Mouse (Mus musculus) liver, postnatal 0 days (tissue): ENCODE measurements around the gene Ripply3. TPM values are rescaled to one million over a fixed set of nuclear protein-coding genes. Genes with fewer than 3 reads are reported as not detected.

Experiments
- ATAC-seq: fragments of 200-750 bp; cut with Nextera tagmentation; 2 replicates; pipeline ENCODE4 v1.8.0; 2017; ENCODE audit warnings: mild to moderate bottlenecking, moderate library complexity
- DNase-seq: peaks from one replicate; pipeline ENCODE4 v3.0.0-alpha.2; 2016
- H3K27ac ChIP-seq: fragments of 300-500 bp; sonication (generic); 2 replicates; pipeline ENCODE4 v1.5.1; 2014; ENCODE audit warnings: antibody characterized with exemption, moderate library complexity, mild to moderate bottlenecking, low read depth
- H3K27me3 ChIP-seq: fragments of 300-500 bp; sonication (generic); 2 replicates; pipeline ENCODE4 v1.6.1; 2014; ENCODE audit warnings: low read length, control low read depth, mixed read lengths; ENCODE audit not compliant: insufficient read depth
- H3K36me3 ChIP-seq: fragments of 300-500 bp; sonication (generic); replicated peaks from 2 replicates; pipeline ENCODE4 v1.6.1; 2014; ENCODE audit warnings: mild to moderate bottlenecking, control low read depth, low read length, moderate library complexity, mixed read lengths; ENCODE audit not compliant: insufficient read depth
- H3K4me1 ChIP-seq: fragments of 300-500 bp; sonication (generic); 2 replicates; pipeline ENCODE4 v1.6.1; 2014; ENCODE audit warnings: antibody characterized with exemption, mild to moderate bottlenecking, control low read depth; ENCODE audit not compliant: insufficient read depth
- H3K4me2 ChIP-seq: fragments of 300-500 bp; sonication (generic); 2 replicates; pipeline ENCODE4 v1.6.1; 2014; ENCODE audit warnings: low read depth, mild to moderate bottlenecking, low read length, moderate library complexity, mixed read lengths
- H3K4me3 ChIP-seq: fragments of 300-500 bp; sonication (generic); 2 replicates; pipeline ENCODE4 v1.5.1; 2014; ENCODE audit warnings: low read depth, low read length
- H3K9ac ChIP-seq: fragments of 300-500 bp; sonication (generic); replicated peaks from 2 replicates; pipeline ENCODE4 v1.6.1; 2014; ENCODE audit warnings: mild to moderate bottlenecking, moderate library complexity
- H3K9me3 ChIP-seq: fragments of 300-500 bp; sonication (generic); 2 replicates; pipeline ENCODE4 v1.6.1; 2016; ENCODE audit warnings: mild to moderate bottlenecking, control low read depth, low read length, mixed read lengths
- CTCF ChIP-seq: sonication (generic); IDR thresholded peaks from 2 replicates; pipeline ENCODE4 v1.5.1; 2016; ENCODE audit warnings: antibody characterized with exemption, low read depth
- EP300 ChIP-seq: IDR thresholded peaks from 2 replicates; pipeline ENCODE4 v1.6.1; 2016; ENCODE audit warnings: antibody characterized with exemption, low read depth, mild to moderate bottlenecking
- WGBS: fragments of 180-500 bp; shearing (Covaris S2); extraction: QIAGEN DNeasy Blood & Tissue Kit; methylation state at CpG from one replicate; pipeline ENCODE4 v1.1.7; 2014; ENCODE audit not compliant: insufficient replicate concordance; 5-methylcytosine and 5-hydroxymethylcytosine counted together
- polyA plus RNA-seq: library from polyadenylated mRNA; unstranded; fragments of >200 nt; fragmentation: Nextera tagmentation; extraction: Ambion mirVana; gene quantifications from 2 replicates; pipeline ENCODE4 v1.2.1, GENCODE M21; 2015

Ripply3 gene
- polyA plus RNA-seq, 1 experiment from 2014 or later = 1.4 TPM

- no peak overlapping the region for H3K4me3 ChIP-seq
- no peaks in the 10 kb centered on the region for H3K36me3 ChIP-seq
- DNase-seq (no peak), ATAC-seq (no peak)
- TF ChIP-seq CTCF (no peak), EP300 (no peak)
- H3K9me3 ChIP-seq = no peaks in the 10 kb centered on the region
- H3K4me2 ChIP-seq = no peak overlapping the region
- no peak overlapping the region for H3K9ac ChIP-seq
- H3K27ac ChIP-seq = no peak overlapping the region
- H3K4me1 ChIP-seq = peaks cover 8% of the 10 kb centered on the region; the same call in 1 of the 2 replicates
- WGBS = 51% methylated on average over 5 of the region's 5 CpGs
- peaks cover 21% of the 10 kb centered on the region; the same call in 1 of the 2 replicates for H3K27me3 ChIP-seq
Measured at GRCm38 (mm10) chr16:94323681-94324080, 4.5 kb upstream of the Ripply3 start.

- no peak for ATAC-seq
- H3K4me1 ChIP-seq = peaks cover 15% of the 10 kb centered on the region; the same call in 1 of the 2 replicates
- H3K36me3 ChIP-seq = no peaks in the 10 kb centered on the region
- 68% methylated on average over 3 of the region's 3 CpGs for WGBS
- no peak overlapping the region for H3K4me2 ChIP-seq
- no peak overlapping the region for H3K9ac ChIP-seq
- H3K9me3 ChIP-seq = no peaks in the 10 kb centered on the region
- no peak for DNase-seq
- H3K27me3 ChIP-seq = peaks cover 24% of the 10 kb centered on the region; the same call in 1 of the 2 replicates
- no peak overlapping the region for H3K27ac ChIP-seq
- no peak overlapping the region for H3K4me3 ChIP-seq
- TF ChIP-seq EP300 (no peak; the same call in 1 of the 2 replicates), CTCF (no peak)
Measured at GRCm38 (mm10) chr16:94326008-94326407, 2.2 kb upstream of the Ripply3 start.

GRCm38 (mm10) chr16:94328881-94329867 is 954 bp downstream of the Ripply3 start:
- no peak for TF ChIP-seq EP300
- no peak for TF ChIP-seq CTCF
- peak overlapping the region; percentile 95 for H3K4me2 ChIP-seq
- 16% methylated on average over 25 of the region's 25 CpGs for WGBS
- H3K4me3 ChIP-seq = peak overlapping the region; percentile 63
- no peak overlapping the region for H3K27ac ChIP-seq
- DNase-seq (peak; percentile 36), ATAC-seq (no peak)
- peaks cover 24% of the 10 kb centered on the region; the same call in 1 of the 2 replicates for H3K27me3 ChIP-seq
- H3K9me3 ChIP-seq = no peaks in the 10 kb centered on the region
- H3K9ac ChIP-seq = peak overlapping the region; percentile 62
- H3K4me1 ChIP-seq = peaks cover 15% of the 10 kb centered on the region; the same call in 1 of the 2 replicates
- H3K36me3 ChIP-seq = no peaks in the 10 kb centered on the region

GRCm38 (mm10) chr16:94330429-94330828 is 2.2 kb downstream of the Ripply3 start:
- H3K27ac ChIP-seq = no peak overlapping the region
- no peak overlapping the region for H3K4me3 ChIP-seq
- no peak for TF ChIP-seq EP300
- no peak for TF ChIP-seq CTCF
- peaks cover 24% of the 10 kb centered on the region; the same call in 1 of the 2 replicates for H3K27me3 ChIP-seq
- H3K4me2 ChIP-seq = no peak overlapping the region
- H3K4me1 ChIP-seq = peaks cover 15% of the 10 kb centered on the region; the same call in 1 of the 2 replicates
- no peaks in the 10 kb centered on the region for H3K36me3 ChIP-seq
- WGBS = 82% methylated on average over 5 of the region's 5 CpGs
- no peak overlapping the region for H3K9ac ChIP-seq
- no peaks in the 10 kb centered on the region for H3K9me3 ChIP-seq
- ATAC-seq (no peak), DNase-seq (no peak)

GRCm38 (mm10) chr16:94331233-94331885 is 3.1 kb downstream of the Ripply3 start:
- H3K4me2 ChIP-seq = no peak overlapping the region
- H3K36me3 ChIP-seq = no peaks in the 10 kb centered on the region
- H3K9ac ChIP-seq = no peak overlapping the region
- peaks cover 20% of the 10 kb centered on the region; the same call in 1 of the 2 replicates for H3K27me3 ChIP-seq
- no peaks in the 10 kb centered on the region for H3K9me3 ChIP-seq
- ATAC-seq (no peak), DNase-seq (no peak)
- WGBS = 68% methylated on average over 9 of the region's 9 CpGs
- no peak for TF ChIP-seq CTCF
- TF ChIP-seq EP300 = no peak
- no peak overlapping the region for H3K4me3 ChIP-seq
- H3K4me1 ChIP-seq = peaks cover 15% of the 10 kb centered on the region; the same call in 1 of the 2 replicates
- H3K27ac ChIP-seq = no peak overlapping the region

GRCm38 (mm10) chr16:94331886-94332252 is 3.6 kb downstream of the Ripply3 start:
- Histone ChIP-seq H3K9ac (no peak overlapping the region), H3K4me2 (no peak overlapping the region), H3K4me3 (no peak overlapping the region), H3K27me3 (peaks cover 15% of the 10 kb centered on the region; the same call in 1 of the 2 replicates), H3K9me3 (no peaks in the 10 kb centered on the region), H3K4me1 (peaks cover 15% of the 10 kb centered on the region; the same call in 1 of the 2 replicates), H3K27ac (no peak overlapping the region), H3K36me3 (no peaks in the 10 kb centered on the region)
- 61% methylated on average over 5 of the region's 5 CpGs for WGBS
- ATAC-seq = peak; percentile 35; the same call in 1 of the 2 replicates
- TF ChIP-seq EP300 = no peak
- peak; percentile 92 for TF ChIP-seq CTCF
- peak; percentile 85 for DNase-seq
